Mouse (Mus musculus): Measurements from ENCODE around the gene Tpra1. TPM values are rescaled to one million over a fixed set of nuclear protein-coding genes. Genes with fewer than 3 reads are reported as not detected.

Gene Tpra1
- polyA plus RNA-seq, 1 experiment from 2014 or later: 65.1 TPM

- 45% methylated on average over 4 of the region's 4 CpGs for WGBS
- no peaks in the 10 kb centered on the region for H3K36me3 ChIP-seq (ENCODE audit: control insufficient read depth, insufficient read depth, low read length)
- ATAC-seq (ENCODE audit: insufficient read depth, low FRiP score): no peak
- H3K4me1 ChIP-seq (ENCODE audit: control insufficient read depth, insufficient read depth, low read length): peaks cover 11% of the 10 kb centered on the region
- H3K9ac ChIP-seq (ENCODE audit: low read length): no peak overlapping the region
- H3K4me3 ChIP-seq (replicated peaks; ENCODE audit: low read length): no peak overlapping the region
- no peak overlapping the region for H3K27ac ChIP-seq (ENCODE audit: low read length)
- H3K9me3 ChIP-seq (replicated peaks; ENCODE audit: control insufficient read depth, low read length): no peaks in the 10 kb centered on the region
- H3K27me3 ChIP-seq (ENCODE audit: control insufficient read depth, insufficient read depth, low read length): no peaks in the 10 kb centered on the region
- no peak overlapping the region for H3K4me2 ChIP-seq (ENCODE audit: low read depth, low read length)
Measured at GRCm38 (mm10) chr6:88937971-88938663, 36.1 kb downstream of the Tpra1 start.

- Histone ChIP-seq H3K4me1 (ENCODE audit: control insufficient read depth, insufficient read depth, low read length) (peaks cover 11% of the 10 kb centered on the region), H3K36me3 (ENCODE audit: control insufficient read depth, insufficient read depth, low read length) (no peaks in the 10 kb centered on the region), H3K9me3 (replicated peaks; ENCODE audit: control insufficient read depth, low read length) (no peaks in the 10 kb centered on the region), H3K9ac (ENCODE audit: low read length) (no peak overlapping the region), H3K4me3 (replicated peaks; ENCODE audit: low read length) (no peak overlapping the region), H3K4me2 (ENCODE audit: low read depth, low read length) (no peak overlapping the region), H3K27ac (ENCODE audit: low read length) (no peak overlapping the region), H3K27me3 (ENCODE audit: control insufficient read depth, insufficient read depth, low read length) (no peaks in the 10 kb centered on the region)
- WGBS: 59% methylated on average over 5 of the region's 5 CpGs
- no peak for ATAC-seq (ENCODE audit: insufficient read depth, low FRiP score)
Measured at GRCm38 (mm10) chr6:88938664-88939055, 36.6 kb downstream of the Tpra1 start.

GRCm38 (mm10) chr6:88939281-88940089 is 37.4 kb downstream of the Tpra1 start:
- Histone ChIP-seq H3K4me2 (ENCODE audit: low read depth, low read length) (no peak overlapping the region), H3K9me3 (replicated peaks; ENCODE audit: control insufficient read depth, low read length) (no peaks in the 10 kb centered on the region), H3K27me3 (ENCODE audit: control insufficient read depth, insufficient read depth, low read length) (no peaks in the 10 kb centered on the region), H3K4me3 (replicated peaks; ENCODE audit: low read length) (no peak overlapping the region), H3K27ac (ENCODE audit: low read length) (no peak overlapping the region), H3K36me3 (ENCODE audit: control insufficient read depth, insufficient read depth, low read length) (no peaks in the 10 kb centered on the region), H3K9ac (ENCODE audit: low read length) (no peak overlapping the region), H3K4me1 (ENCODE audit: control insufficient read depth, insufficient read depth, low read length) (peaks cover 7% of the 10 kb centered on the region)
- ATAC-seq (ENCODE audit: insufficient read depth, low FRiP score): no peak
- WGBS: 54% methylated on average over 12 of the region's 12 CpGs

GRCm38 (mm10) chr6:88940090-88940916 is 38.3 kb downstream of the Tpra1 start:
- H3K27ac ChIP-seq (ENCODE audit: low read length): no peak overlapping the region
- WGBS: 83% methylated on average over 9 of the region's 9 CpGs

GRCm38 (mm10) chr6:88941628-88942027 is 39.6 kb downstream of the Tpra1 start:
- no peaks in the 10 kb centered on the region for H3K9me3 ChIP-seq (replicated peaks; ENCODE audit: control insufficient read depth, low read length)
- H3K27ac ChIP-seq (ENCODE audit: low read length): no peak overlapping the region
- H3K36me3 ChIP-seq (ENCODE audit: control insufficient read depth, insufficient read depth, low read length): no peaks in the 10 kb centered on the region
- H3K27me3 ChIP-seq (ENCODE audit: control insufficient read depth, insufficient read depth, low read length): no peaks in the 10 kb centered on the region
- no peak overlapping the region for H3K4me2 ChIP-seq (ENCODE audit: low read depth, low read length)
- no peaks in the 10 kb centered on the region for H3K4me1 ChIP-seq (ENCODE audit: control insufficient read depth, insufficient read depth, low read length)
- 73% methylated on average over 4 of the region's 4 CpGs for WGBS
- ATAC-seq (ENCODE audit: insufficient read depth, low FRiP score): no peak
- no peak overlapping the region for H3K9ac ChIP-seq (ENCODE audit: low read length)
- H3K4me3 ChIP-seq (replicated peaks; ENCODE audit: low read length): no peak overlapping the region

More at GRCm38 (mm10) chr6:88940090-88940916, 38.3 kb downstream of the Tpra1 start:
- Histone ChIP-seq H3K4me1 (ENCODE audit: control insufficient read depth, insufficient read depth, low read length) (no peaks in the 10 kb centered on the region), H3K4me2 (ENCODE audit: low read depth, low read length) (no peak overlapping the region), H3K9me3 (replicated peaks; ENCODE audit: control insufficient read depth, low read length) (no peaks in the 10 kb centered on the region), H3K4me3 (replicated peaks; ENCODE audit: low read length) (no peak overlapping the region), H3K9ac (ENCODE audit: low read length) (no peak overlapping the region), H3K27me3 (ENCODE audit: control insufficient read depth, insufficient read depth, low read length) (no peaks in the 10 kb centered on the region), H3K36me3 (ENCODE audit: control insufficient read depth, insufficient read depth, low read length) (no peaks in the 10 kb centered on the region)
- no peak for ATAC-seq (ENCODE audit: insufficient read depth, low FRiP score)

- Histone ChIP-seq H3K4me2 (ENCODE audit: low read depth, low read length) (no peak overlapping the region), H3K4me3 (replicated peaks; ENCODE audit: low read length) (no peak overlapping the region), H3K4me1 (ENCODE audit: control insufficient read depth, insufficient read depth, low read length) (no peaks in the 10 kb centered on the region), H3K9me3 (replicated peaks; ENCODE audit: control insufficient read depth, low read length) (no peaks in the 10 kb centered on the region), H3K36me3 (ENCODE audit: control insufficient read depth, insufficient read depth, low read length) (no peaks in the 10 kb centered on the region), H3K9ac (ENCODE audit: low read length) (no peak overlapping the region), H3K27me3 (ENCODE audit: control insufficient read depth, insufficient read depth, low read length) (no peaks in the 10 kb centered on the region), H3K27ac (ENCODE audit: low read length) (no peak overlapping the region)
- no peak for ATAC-seq (ENCODE audit: insufficient read depth, low FRiP score)
- WGBS: 60% methylated on average over 8 of the region's 8 CpGs
Measured at GRCm38 (mm10) chr6:88942595-88942994, 40.5 kb downstream of the Tpra1 start.

- ATAC-seq (ENCODE audit: insufficient read depth, low FRiP score): no peak
Measured at GRCm38 (mm10) chr6:88943666-88944065, 41.6 kb downstream of the Tpra1 start.

GRCm38 (mm10) chr6:88946442-88946841 is 44.4 kb downstream of the Tpra1 start:
- WGBS: 74% methylated on average over 6 of the region's 6 CpGs
- Histone ChIP-seq H3K27ac (ENCODE audit: low read length) (no peak overlapping the region), H3K4me3 (replicated peaks; ENCODE audit: low read length) (no peak overlapping the region)

More at GRCm38 (mm10) chr6:88943666-88944065, 41.6 kb downstream of the Tpra1 start:
- H3K4me3 ChIP-seq (replicated peaks; ENCODE audit: low read length): no peak overlapping the region
- H3K9ac ChIP-seq (ENCODE audit: low read length): no peak overlapping the region
- H3K27me3 ChIP-seq (ENCODE audit: control insufficient read depth, insufficient read depth, low read length): no peaks in the 10 kb centered on the region
- H3K9me3 ChIP-seq (replicated peaks; ENCODE audit: control insufficient read depth, low read length): no peaks in the 10 kb centered on the region
- H3K4me2 ChIP-seq (ENCODE audit: low read depth, low read length): no peak overlapping the region
- no peaks in the 10 kb centered on the region for H3K36me3 ChIP-seq (ENCODE audit: control insufficient read depth, insufficient read depth, low read length)
- H3K27ac ChIP-seq (ENCODE audit: low read length): no peak overlapping the region
- 75% methylated on average over 6 of the region's 6 CpGs for WGBS
- no peaks in the 10 kb centered on the region for H3K4me1 ChIP-seq (ENCODE audit: control insufficient read depth, insufficient read depth, low read length)

GRCm38 (mm10) chr6:88947771-88948170 is 45.7 kb downstream of the Tpra1 start:
- no peaks in the 10 kb centered on the region for H3K27me3 ChIP-seq (ENCODE audit: control insufficient read depth, insufficient read depth, low read length)
- no peak overlapping the region for H3K27ac ChIP-seq (ENCODE audit: low read length)
- H3K4me1 ChIP-seq (ENCODE audit: control insufficient read depth, insufficient read depth, low read length): no peaks in the 10 kb centered on the region
- no peak for ATAC-seq (ENCODE audit: insufficient read depth, low FRiP score)
- no peaks in the 10 kb centered on the region for H3K9me3 ChIP-seq (replicated peaks; ENCODE audit: control insufficient read depth, low read length)
- no peak overlapping the region for H3K4me3 ChIP-seq (replicated peaks; ENCODE audit: low read length)
- no peak overlapping the region for H3K4me2 ChIP-seq (ENCODE audit: low read depth, low read length)
- no peak overlapping the region for H3K9ac ChIP-seq (ENCODE audit: low read length)
- no peaks in the 10 kb centered on the region for H3K36me3 ChIP-seq (ENCODE audit: control insufficient read depth, insufficient read depth, low read length)

More at GRCm38 (mm10) chr6:88946442-88946841, 44.4 kb downstream of the Tpra1 start:
- Histone ChIP-seq H3K27me3 (ENCODE audit: control insufficient read depth, insufficient read depth, low read length) (no peaks in the 10 kb centered on the region), H3K9ac (ENCODE audit: low read length) (no peak overlapping the region), H3K4me1 (ENCODE audit: control insufficient read depth, insufficient read depth, low read length) (no peaks in the 10 kb centered on the region), H3K9me3 (replicated peaks; ENCODE audit: control insufficient read depth, low read length) (no peaks in the 10 kb centered on the region), H3K36me3 (ENCODE audit: control insufficient read depth, insufficient read depth, low read length) (no peaks in the 10 kb centered on the region), H3K4me2 (ENCODE audit: low read depth, low read length) (no peak overlapping the region)
- no peak for ATAC-seq (ENCODE audit: insufficient read depth, low FRiP score)
